Mouse (Mus musculus) neural tube, embryonic 12.5 days (tissue): ENCODE measurements around the gene Rras2. TPM values are rescaled to one million over a fixed set of nuclear protein-coding genes. Genes with fewer than 3 reads are reported as not detected.
A peak's percentile ranks its signal among the peaks of the same experiment; 100 is the strongest.

Experiments used
- ATAC-seq: fragments of 200-750 bp; cut with Nextera tagmentation; 2 replicates; pipeline ENCODE4 v1.8.0; 2017; ENCODE audit warnings: low read depth, mild to moderate bottlenecking, moderate TSS enrichment, moderate library complexity; ENCODE audit not compliant: low FRiP score
- H3K27ac ChIP-seq: fragments of 300-500 bp; sonication (generic); 2 replicates; pipeline ENCODE4 v1.5.1; 2016
- H3K27me3 ChIP-seq: fragments of 300-500 bp; sonication (generic); replicated peaks from 2 replicates; pipeline ENCODE4 v1.6.1; 2016; ENCODE audit warnings: mild to moderate bottlenecking
- H3K36me3 ChIP-seq: fragments of 300-500 bp; sonication (generic); 2 replicates; pipeline ENCODE4 v1.6.1; 2016; ENCODE audit warnings: mild to moderate bottlenecking
- H3K4me1 ChIP-seq: fragments of 300-500 bp; sonication (generic); 2 replicates; pipeline ENCODE4 v1.6.1; 2016
- H3K4me2 ChIP-seq: fragments of 300-500 bp; sonication (generic); replicated peaks from 2 replicates; pipeline ENCODE4 v1.6.1; 2016; ENCODE audit warnings: mild to moderate bottlenecking
- H3K4me3 ChIP-seq: fragments of 300-500 bp; sonication (generic); 2 replicates; pipeline ENCODE4 v1.5.1; 2016
- H3K9ac ChIP-seq: fragments of 300-500 bp; sonication (generic); 2 replicates; pipeline ENCODE4 v1.6.1; 2016; ENCODE audit warnings: mild to moderate bottlenecking
- H3K9me3 ChIP-seq: fragments of 300-500 bp; sonication (generic); 2 replicates; pipeline ENCODE4 v1.6.1; 2016; ENCODE audit warnings: mild to moderate bottlenecking
- WGBS: fragments of 180-500 bp; shearing (Covaris S2); methylation state at CpG from one replicate; pipeline ENCODE4 v1.1.7; 2016; 5-methylcytosine and 5-hydroxymethylcytosine counted together
- polyA plus RNA-seq: library from polyadenylated mRNA; unstranded; fragments of >200 nt; fragmentation: Nextera tagmentation; extraction: Ambion mirVana; gene quantifications from 2 replicates; pipeline ENCODE4 v1.2.1, GENCODE M21; 2016

The Rras2 gene
- polyA plus RNA-seq, 1 experiment from 2014 or later, result 20.7 TPM

GRCm38 (mm10) chr7:114105886-114106285, 11.7 kb downstream of the Rras2 start:
- Histone ChIP-seq H3K27ac (no peak overlapping the region), H3K27me3 (no peaks in the 10 kb centered on the region), H3K9me3 (no peaks in the 10 kb centered on the region), H3K9ac (no peak overlapping the region), H3K4me1 (0 out of 2 replicates have a peak, but pooled peaks cover 3% of the 10 kb centered on the region), H3K36me3 (no peaks in the 10 kb centered on the region), H3K4me3 (no peak overlapping the region), H3K4me2 (no peak overlapping the region)
- no peak for ATAC-seq
- 91% methylated on average over 8 of the region's 8 CpGs for WGBS

- 85% methylated on average over 24 of the region's 24 CpGs for WGBS
Observed at GRCm38 (mm10) chr7:114103629-114104347, 13.8 kb downstream of the Rras2 start.

GRCm38 (mm10) chr7:114103152-114103551, 14.4 kb downstream of the Rras2 start:
- H3K9me3 ChIP-seq, result no peaks in the 10 kb centered on the region
- H3K4me1 ChIP-seq, result 0 out of 2 replicates have a peak, but pooled peaks cover 3% of the 10 kb centered on the region
- no peak for ATAC-seq
- no peak overlapping the region for H3K27ac ChIP-seq
- H3K36me3 ChIP-seq, result no peaks in the 10 kb centered on the region
- no peaks in the 10 kb centered on the region for H3K27me3 ChIP-seq
- H3K9ac ChIP-seq, result no peak overlapping the region
- 91% methylated on average over 4 of the region's 4 CpGs for WGBS
- H3K4me3 ChIP-seq, result no peak overlapping the region
- H3K4me2 ChIP-seq, result no peak overlapping the region

More at GRCm38 (mm10) chr7:114103629-114104347, 13.8 kb downstream of the Rras2 start:
- no peaks in the 10 kb centered on the region for H3K36me3 ChIP-seq
- H3K4me3 ChIP-seq, result no peak overlapping the region
- 0 out of 2 replicates have a peak, but pooled peaks cover 3% of the 10 kb centered on the region for H3K4me1 ChIP-seq
- ATAC-seq, result no peak
- H3K4me2 ChIP-seq, result no peak overlapping the region
- H3K9me3 ChIP-seq, result no peaks in the 10 kb centered on the region
- no peak overlapping the region for H3K27ac ChIP-seq
- H3K27me3 ChIP-seq, result no peaks in the 10 kb centered on the region
- no peak overlapping the region for H3K9ac ChIP-seq

GRCm38 (mm10) chr7:114102609-114103008, 15.0 kb downstream of the Rras2 start:
- no peak overlapping the region for H3K4me2 ChIP-seq
- H3K27me3 ChIP-seq, result no peaks in the 10 kb centered on the region
- 0 out of 2 replicates have a peak, but pooled peaks cover 3% of the 10 kb centered on the region for H3K4me1 ChIP-seq
- no peaks in the 10 kb centered on the region for H3K9me3 ChIP-seq
- ATAC-seq, result no peak
- no peak overlapping the region for H3K9ac ChIP-seq
- 41% methylated on average over 4 of the region's 4 CpGs for WGBS
- H3K27ac ChIP-seq, result no peak overlapping the region
- no peaks in the 10 kb centered on the region for H3K36me3 ChIP-seq
- no peak overlapping the region for H3K4me3 ChIP-seq

GRCm38 (mm10) chr7:114101412-114101811, 16.2 kb downstream of the Rras2 start:
- Histone ChIP-seq H3K9ac (no peak overlapping the region), H3K9me3 (no peaks in the 10 kb centered on the region), H3K27me3 (no peaks in the 10 kb centered on the region), H3K27ac (no peak overlapping the region), H3K4me1 (0 out of 2 replicates have a peak, but pooled peaks cover 3% of the 10 kb centered on the region), H3K4me2 (no peak overlapping the region), H3K4me3 (no peak overlapping the region), H3K36me3 (no peaks in the 10 kb centered on the region)
- no peak for ATAC-seq
- 50% methylated on average over 3 of the region's 3 CpGs for WGBS

- H3K4me2 ChIP-seq, result no peak overlapping the region
- no peak overlapping the region for H3K9ac ChIP-seq
- no peaks in the 10 kb centered on the region; the same call in 1 of the 2 replicates for H3K27me3 ChIP-seq
- no peak for ATAC-seq
- WGBS, result 76% methylated on average over 8 of the region's 8 CpGs
- no peak overlapping the region for H3K27ac ChIP-seq
- H3K4me3 ChIP-seq, result no peak overlapping the region
- H3K36me3 ChIP-seq, result no peaks in the 10 kb centered on the region
- H3K4me1 ChIP-seq, result no peaks in the 10 kb centered on the region
- no peaks in the 10 kb centered on the region for H3K9me3 ChIP-seq
Observed at GRCm38 (mm10) chr7:114093548-114094174, 23.9 kb downstream of the Rras2 start.

GRCm38 (mm10) chr7:114090892-114091545, 26.6 kb downstream of the Rras2 start:
- no peak overlapping the region for H3K4me3 ChIP-seq
- H3K27ac ChIP-seq, result no peak overlapping the region
- H3K9ac ChIP-seq, result no peak overlapping the region
- H3K27me3 ChIP-seq, result no peaks in the 10 kb centered on the region; the same call in 1 of the 2 replicates
- peaks cover 15% of the 10 kb centered on the region; the same call in 1 of the 2 replicates for H3K4me1 ChIP-seq
- ATAC-seq, result no peak
- 73% methylated on average over 10 of the region's 10 CpGs for WGBS
- no peak overlapping the region for H3K4me2 ChIP-seq
- H3K36me3 ChIP-seq, result no peaks in the 10 kb centered on the region
- no peaks in the 10 kb centered on the region for H3K9me3 ChIP-seq

GRCm38 (mm10) chr7:114090231-114090630, 27.4 kb downstream of the Rras2 start:
- Histone ChIP-seq H3K4me3 (no peak overlapping the region), H3K9me3 (no peaks in the 10 kb centered on the region), H3K27me3 (no peaks in the 10 kb centered on the region; the same call in 1 of the 2 replicates), H3K36me3 (no peaks in the 10 kb centered on the region), H3K4me2 (no peak overlapping the region), H3K27ac (no peak overlapping the region), H3K9ac (no peak overlapping the region), H3K4me1 (peaks cover 15% of the 10 kb centered on the region; the same call in 1 of the 2 replicates)
- ATAC-seq, result no peak
- WGBS, result 87% methylated on average over 3 of the region's 3 CpGs

GRCm38 (mm10) chr7:114088918-114089317, 28.7 kb downstream of the Rras2 start:
- Histone ChIP-seq H3K9ac (no peak overlapping the region), H3K27ac (no peak overlapping the region), H3K4me1 (peaks cover 15% of the 10 kb centered on the region; the same call in 1 of the 2 replicates), H3K4me3 (no peak overlapping the region), H3K27me3 (no peaks in the 10 kb centered on the region; the same call in 1 of the 2 replicates), H3K36me3 (no peaks in the 10 kb centered on the region), H3K4me2 (no peak overlapping the region), H3K9me3 (no peaks in the 10 kb centered on the region)
- ATAC-seq, result no peak
- 58% methylated on average over 5 of the region's 5 CpGs for WGBS

- H3K27ac ChIP-seq, result no peak overlapping the region
- peak overlapping the region; percentile 32 for H3K4me2 ChIP-seq
- H3K36me3 ChIP-seq, result no peaks in the 10 kb centered on the region
- H3K27me3 ChIP-seq, result no peaks in the 10 kb centered on the region; the same call in 1 of the 2 replicates
- H3K9ac ChIP-seq, result no peak overlapping the region
- H3K9me3 ChIP-seq, result no peaks in the 10 kb centered on the region
- H3K4me3 ChIP-seq, result no peak overlapping the region
- 2% methylated on average over 11 of the region's 11 CpGs for WGBS
- H3K4me1 ChIP-seq, result peaks cover 15% of the 10 kb centered on the region; the same call in 1 of the 2 replicates
- ATAC-seq, result no peak
Observed at GRCm38 (mm10) chr7:114087986-114088385, 29.6 kb downstream of the Rras2 start.

- no peaks in the 10 kb centered on the region; the same call in 1 of the 2 replicates for H3K27me3 ChIP-seq
- WGBS, result 38% methylated on average over 6 of the region's 6 CpGs
- H3K9me3 ChIP-seq, result no peaks in the 10 kb centered on the region
- no peak overlapping the region for H3K9ac ChIP-seq
- peaks cover 15% of the 10 kb centered on the region; the same call in 1 of the 2 replicates for H3K4me1 ChIP-seq
- no peaks in the 10 kb centered on the region for H3K36me3 ChIP-seq
- H3K4me2 ChIP-seq, result no peak overlapping the region
- H3K27ac ChIP-seq, result no peak overlapping the region
- no peak overlapping the region for H3K4me3 ChIP-seq
- no peak for ATAC-seq
Observed at GRCm38 (mm10) chr7:114087341-114087740, 30.2 kb downstream of the Rras2 start.
